Mouse (Mus musculus) brown adipose tissue, adult 24 weeks (tissue): Measurements from ENCODE around the gene Nmur1. TPM values are rescaled to one million over a fixed set of nuclear protein-coding genes. Genes with fewer than 3 reads are reported as not detected.
A peak's percentile ranks its signal among the peaks of the same experiment; 100 is the strongest.

Experiments
- H3K27ac ChIP-seq: fragments of 200-500 bp; replicated peaks from 2 replicates; pipeline ENCODE4 v1.5.1; 2012; ENCODE audit warnings: low read depth, mild to moderate bottlenecking, low read length
- H3K4me1 ChIP-seq: fragments of 200-500 bp; 2 replicates; pipeline ENCODE4 v1.6.1; 2012; ENCODE audit warnings: low read length, mixed read lengths; ENCODE audit not compliant: control insufficient read depth, insufficient read depth, insufficient read length
- H3K4me3 ChIP-seq: fragments of 200-500 bp; 2 replicates; pipeline ENCODE4 v1.5.1; 2012; ENCODE audit warnings: low read depth, mild to moderate bottlenecking, low read length, moderate library complexity; ENCODE audit not compliant: insufficient read depth
- polyA plus RNA-seq: library from polyadenylated mRNA; stranded (reverse); fragments of >200 nt; gene quantifications from 2 replicates; pipeline ENCODE4 v1.2.4, GENCODE M21; 2012; ENCODE audit not compliant: missing spikeins, insufficient read depth, insufficient read length

Gene Nmur1
- polyA plus RNA-seq, 1 experiment, result not detected

GRCm38 (mm10) chr1:86447596-86448171 lies 21.7 kb upstream of the Nmur1 start:
- H3K27ac ChIP-seq, result peak overlapping the region; percentile 86
- H3K4me3 ChIP-seq, result no peak overlapping the region
- H3K4me1 ChIP-seq, result peaks cover 23% of the 10 kb centered on the region

GRCm38 (mm10) chr1:86443386-86444172 lies 17.6 kb upstream of the Nmur1 start:
- H3K4me1 ChIP-seq, result peaks cover 23% of the 10 kb centered on the region
- no peak overlapping the region; the same call in 1 of the 2 replicates for H3K4me3 ChIP-seq
- peak overlapping the region; percentile 100 for H3K27ac ChIP-seq

DNA sequence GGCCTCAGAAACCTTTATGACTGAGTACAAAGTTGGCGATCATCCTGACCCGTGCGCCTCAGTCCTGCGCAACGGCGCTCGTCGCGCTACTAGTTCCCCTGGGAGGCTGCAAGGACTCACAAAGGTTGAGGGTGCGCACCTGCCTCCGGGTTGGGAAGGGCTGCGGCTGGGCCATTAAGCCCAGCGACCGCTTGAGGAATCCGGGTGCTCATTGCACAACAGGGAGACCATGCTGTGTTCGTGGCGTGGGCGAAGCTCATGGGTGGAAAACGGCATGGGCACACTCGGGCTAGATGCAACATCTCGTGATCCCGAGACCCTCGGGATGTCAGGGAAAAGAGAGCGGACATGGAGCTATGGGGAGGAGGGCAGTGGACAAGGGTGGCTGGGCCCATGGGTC lies 16.8 kb upstream of the Nmur1 start:
- peaks cover 16% of the 10 kb centered on the region for H3K4me1 ChIP-seq
- peak overlapping the region; percentile 87 for H3K4me3 ChIP-seq
- peak overlapping the region; percentile 100 for H3K27ac ChIP-seq

DNA sequence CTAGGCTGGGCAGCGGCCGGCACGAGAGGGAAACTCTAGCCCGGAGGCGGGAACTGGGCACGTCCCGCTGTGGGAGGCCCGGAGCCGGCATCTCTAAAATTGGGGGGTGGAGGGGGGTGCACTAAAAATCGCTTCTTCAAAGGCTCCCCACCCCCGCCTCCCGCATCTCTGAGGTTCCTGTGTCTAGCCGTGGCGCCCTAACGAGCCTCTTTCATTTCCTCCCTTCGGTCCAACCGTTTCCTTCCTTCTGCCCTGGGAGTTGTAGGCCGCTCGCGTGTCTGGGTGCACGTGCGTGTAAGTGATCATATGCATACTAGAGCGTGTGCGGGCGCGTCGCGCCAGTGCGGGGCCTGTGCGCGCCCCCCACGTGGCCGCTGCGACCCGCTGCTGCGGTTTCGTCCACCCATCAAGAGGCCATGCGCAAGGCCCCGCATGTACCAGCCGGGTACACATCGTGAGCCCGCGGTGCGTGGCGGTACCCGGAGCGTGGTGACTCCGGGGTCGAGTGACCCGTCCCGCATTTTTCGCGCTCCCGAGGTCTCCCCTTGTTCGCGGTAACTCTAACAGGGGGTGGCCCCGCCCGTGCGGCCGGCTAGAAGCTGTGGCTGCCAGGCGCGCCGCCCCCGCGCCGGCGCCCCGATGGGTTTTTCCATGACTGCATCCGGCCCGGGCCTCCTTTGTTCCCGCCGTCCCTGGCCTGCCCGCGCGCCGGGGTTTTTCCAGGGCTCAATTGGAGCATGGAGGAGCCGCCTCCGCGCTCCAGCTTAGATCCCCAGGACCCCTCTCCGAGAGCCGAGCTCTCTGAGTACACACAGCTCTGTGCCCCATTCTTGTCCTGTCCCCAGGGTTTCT lies 16.2 kb upstream of the Nmur1 start:
- peaks cover 11% of the 10 kb centered on the region for H3K4me1 ChIP-seq
- H3K4me3 ChIP-seq, result peak overlapping the region; percentile 87
- peak overlapping the region; percentile 100 for H3K27ac ChIP-seq

DNA sequence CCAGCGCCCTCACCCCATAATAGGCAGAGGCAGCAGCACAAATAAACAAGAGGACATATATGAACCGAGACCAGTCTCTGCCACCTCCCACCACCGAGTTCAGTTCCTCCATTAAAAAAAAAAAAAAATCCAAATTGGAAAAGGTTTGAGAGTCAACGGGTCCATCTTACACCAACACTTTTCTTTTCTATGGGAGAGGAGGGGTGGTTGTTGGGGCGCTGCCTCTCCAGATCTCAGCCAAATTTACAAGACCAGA lies 15.6 kb upstream of the Nmur1 start:
- peaks cover 11% of the 10 kb centered on the region for H3K4me1 ChIP-seq
- H3K4me3 ChIP-seq, result peak overlapping the region; percentile 87
- peak overlapping the region; percentile 100 for H3K27ac ChIP-seq

GRCm38 (mm10) chr1:86440887-86441723 lies 15.1 kb upstream of the Nmur1 start:
- Histone ChIP-seq H3K4me3 (peak overlapping the region; percentile 87), H3K27ac (peak overlapping the region; percentile 100), H3K4me1 (peaks cover 11% of the 10 kb centered on the region)

- peak overlapping the region; percentile 87 for H3K4me3 ChIP-seq
- H3K4me1 ChIP-seq, result peaks cover 15% of the 10 kb centered on the region
- peak overlapping the region; percentile 100 for H3K27ac ChIP-seq
These were observed 14.3 kb upstream of the Nmur1 start for GRCm38 (mm10) chr1:86440171-86440886.

- peaks cover 20% of the 10 kb centered on the region for H3K4me1 ChIP-seq
These were observed 13.6 kb upstream of the Nmur1 start for GRCm38 (mm10) chr1:86439487-86440170.

DNA sequence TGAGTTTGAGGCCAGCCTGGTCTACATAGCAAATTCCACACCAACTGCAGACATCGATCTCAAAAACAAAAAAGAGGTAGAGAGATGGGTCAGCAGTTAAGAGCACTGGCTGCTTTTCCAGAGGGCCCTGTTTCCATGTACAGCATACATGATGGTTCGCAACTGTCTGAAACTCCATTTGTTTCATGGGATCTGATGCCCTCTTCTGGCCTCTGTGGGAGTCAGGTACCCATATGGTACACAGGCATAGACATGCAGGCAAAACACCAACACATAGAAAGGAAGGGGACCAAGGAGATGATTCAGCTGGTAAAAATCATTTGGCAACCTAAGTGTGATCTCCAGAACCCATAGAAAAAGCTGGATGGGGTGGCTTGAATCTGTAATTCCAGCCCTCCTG lies 12.5 kb upstream of the Nmur1 start:
- H3K4me3 ChIP-seq, result no peak overlapping the region
- peaks cover 13% of the 10 kb centered on the region for H3K4me1 ChIP-seq

More at GRCm38 (mm10) chr1:86439487-86440170, 13.6 kb upstream of the Nmur1 start:
- no peak overlapping the region for H3K27ac ChIP-seq
- no peak overlapping the region for H3K4me3 ChIP-seq

GRCm38 (mm10) chr1:86438014-86438319 lies 11.9 kb upstream of the Nmur1 start:
- Histone ChIP-seq H3K4me1 (peaks cover 10% of the 10 kb centered on the region), H3K4me3 (no peak overlapping the region), H3K27ac (no peak overlapping the region)

More for the DNA sequence above, 12.5 kb upstream of the Nmur1 start:
- no peak overlapping the region for H3K27ac ChIP-seq

- no peak overlapping the region for H3K27ac ChIP-seq
- no peak overlapping the region for H3K4me3 ChIP-seq
- peaks cover 9% of the 10 kb centered on the region for H3K4me1 ChIP-seq
These were observed 11.4 kb upstream of the Nmur1 start for GRCm38 (mm10) chr1:86437219-86438013.

GRCm38 (mm10) chr1:86435302-86435821 lies 9.3 kb upstream of the Nmur1 start:
- peak overlapping the region; percentile 67; the same call in 1 of the 2 replicates for H3K4me3 ChIP-seq

More at GRCm38 (mm10) chr1:86435302-86435821, 9.3 kb upstream of the Nmur1 start:
- Histone ChIP-seq H3K4me1 (peaks cover 9% of the 10 kb centered on the region), H3K27ac (peak overlapping the region; percentile 95)
